Mouse (Mus musculus) left cerebral cortex, adult 2 months (tissue): ENCODE measurements at regions not wholly inside any gene's neighbourhood (a gene's known extent, or its start where the extent isn't known, plus 50 kb on each side); places are given as distances from the start of the nearest gene placed in this dataset.

Experiments
- DNase-seq, 2 experiments: peaks; one replicate each; pipeline ENCODE4 v3.0.0; 2021 to 2022; ENCODE audit warnings: low spot score in 2 of 2, mixed read lengths in 1 of 2; ENCODE audit errors: extremely low spot score in 1 of 2
- H3K27ac ChIP-seq: fragments of 200-600 bp; 2 replicates; pipeline ENCODE4 v1.8.1; 2022
- H3K4me3 ChIP-seq: fragments of 200-600 bp; 2 replicates; pipeline ENCODE4 v1.8.1; 2022
- CTCF ChIP-seq: fragments of 200-600 bp; IDR thresholded peaks from 2 replicates; pipeline ENCODE4 v1.8.1; 2022; ENCODE audit warnings: antibody characterized with exemption, mild to moderate bottlenecking, moderate library complexity
- intact Hi-C: fragments of 180-260 bp; cut with DNase I; formaldehyde crosslinking; loops from one replicate; pipeline ENCODE4 v1.15.1; 2025

DNA sequence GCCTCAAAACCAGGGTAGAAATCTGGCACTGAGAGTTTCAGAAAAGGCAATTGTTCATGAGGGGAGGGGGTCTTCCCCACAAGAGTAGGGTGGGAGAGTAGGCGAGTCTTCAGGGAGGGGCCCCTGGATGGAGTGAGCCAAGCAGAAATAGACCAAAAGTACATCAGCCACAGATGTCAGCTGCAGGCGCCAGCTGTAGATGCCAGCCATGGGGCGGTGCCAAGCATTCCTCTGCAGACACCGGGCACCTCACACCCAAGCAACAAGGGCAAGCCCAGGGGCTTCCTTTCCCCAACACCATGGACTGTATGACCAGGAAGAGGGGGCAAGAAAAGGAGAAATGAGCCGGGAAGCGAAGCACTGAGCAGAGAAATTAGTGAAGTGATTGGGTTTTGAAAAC, 613.9 kb upstream of the 2610301B20Rik start:
- no peak for TF ChIP-seq CTCF
- intact Hi-C loops, result no loop called here
- H3K27ac ChIP-seq, result no peak overlapping the region
- no peak overlapping the region for H3K4me3 ChIP-seq
- DNase-seq, result no peak

DNA sequence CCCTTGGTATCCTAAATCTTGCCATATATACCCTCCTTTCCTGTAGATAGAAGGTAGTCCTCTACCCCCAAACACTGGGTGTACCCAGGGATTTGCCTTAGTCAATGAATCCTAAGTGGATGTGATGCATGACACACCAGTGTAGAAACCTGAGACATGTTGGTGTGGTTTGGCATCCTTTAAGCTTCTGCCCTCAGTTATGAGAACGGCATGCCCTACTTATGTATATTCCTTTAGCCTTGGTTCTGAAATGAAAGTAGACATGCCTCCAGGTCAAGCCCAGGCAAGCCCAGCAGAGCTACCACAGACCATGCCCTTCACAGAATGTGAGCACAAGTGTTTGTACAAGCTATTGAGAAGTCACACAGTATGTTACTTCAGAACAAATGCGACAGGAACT, 608.4 kb upstream of the 2610301B20Rik start:
- H3K4me3 ChIP-seq, result no peak overlapping the region
- no peak for DNase-seq
- H3K27ac ChIP-seq, result no peak overlapping the region
- intact Hi-C loops, result no loop called here
- no peak for TF ChIP-seq CTCF

GRCm38 (mm10) chr4:10285562-10285961, 588.7 kb upstream of the 2610301B20Rik start:
- TF ChIP-seq CTCF, result no peak
- Histone ChIP-seq H3K4me3 (no peak overlapping the region), H3K27ac (no peak overlapping the region)
- intact Hi-C loops, result no loop called here
- no peak for DNase-seq

DNA sequence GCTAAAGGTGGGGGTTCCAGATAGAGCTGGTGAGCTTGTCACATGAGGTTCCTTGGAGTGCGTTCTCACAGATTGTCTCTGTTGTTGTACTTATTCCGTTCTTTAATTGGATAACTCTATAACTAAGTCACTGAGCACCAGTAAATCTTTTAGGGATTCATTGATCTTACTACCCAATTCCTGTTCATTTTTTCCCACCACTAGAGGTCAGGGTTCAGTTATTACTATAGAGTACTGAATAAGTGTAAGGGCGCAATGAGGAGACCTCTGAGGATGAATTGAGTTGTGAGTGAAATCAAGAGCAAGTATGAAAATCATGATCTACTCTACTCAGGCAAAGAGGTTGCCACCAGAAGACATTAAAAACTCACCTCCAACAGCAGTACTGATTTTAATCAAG, 584.0 kb upstream of the 2610301B20Rik start:
- no peak overlapping the region for H3K4me3 ChIP-seq
- no peak for DNase-seq
- H3K27ac ChIP-seq, result no peak overlapping the region
- intact Hi-C loops, result loop anchor here (2.0 kb wide), 2 partner anchors 130 to 544 kb away; no protein-coding TSS in a partner anchor
- TF ChIP-seq CTCF, result peak; percentile 50

DNA sequence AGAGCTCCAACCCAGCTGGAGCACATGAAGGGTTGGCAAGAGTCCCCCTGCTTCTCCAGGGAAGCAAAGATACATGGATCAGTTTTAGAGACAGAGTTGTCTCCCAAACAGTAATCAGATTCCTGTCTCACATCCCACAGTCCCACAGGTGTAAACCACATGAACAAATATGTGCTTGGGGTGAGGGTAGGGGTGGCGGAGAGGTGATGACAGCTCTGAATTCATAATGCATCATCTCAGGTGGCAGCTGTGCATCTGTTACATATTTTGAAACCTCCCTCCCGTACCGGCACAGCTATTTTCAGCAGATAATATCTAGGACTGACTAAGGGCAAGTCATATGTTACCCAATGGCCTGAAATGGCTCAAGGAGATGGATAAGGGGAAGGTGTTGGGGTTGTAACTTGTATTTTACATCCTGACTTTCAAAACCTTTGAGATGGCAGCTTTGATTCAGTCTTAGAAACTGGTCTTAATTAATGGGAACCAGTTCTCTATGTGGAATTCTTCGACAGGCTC, 579.2 kb upstream of the 2610301B20Rik start:
- Histone ChIP-seq H3K4me3 (no peak overlapping the region), H3K27ac (no peak overlapping the region)
- intact Hi-C loops, result no loop called here
- TF ChIP-seq CTCF, result no peak
- DNase-seq, result no peak

DNA sequence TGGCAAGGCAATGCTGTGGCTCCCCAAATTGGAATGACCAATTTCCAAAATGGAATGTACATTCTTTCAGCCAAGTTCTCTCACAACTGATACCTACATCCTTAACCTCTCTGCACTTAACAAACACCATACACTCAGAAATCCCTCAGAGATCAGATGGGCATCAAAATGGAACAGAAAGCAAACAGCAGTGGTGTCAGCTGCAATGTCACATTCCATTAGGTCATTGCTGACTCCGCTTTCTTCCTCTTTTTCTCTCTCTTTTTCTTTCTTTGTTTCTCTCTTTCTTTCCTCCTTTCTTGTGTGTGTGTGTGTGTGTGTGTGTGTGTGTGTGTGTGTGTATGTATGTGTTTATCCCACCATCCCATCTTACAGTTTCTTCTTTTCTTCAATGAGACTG, 578.1 kb upstream of the 2610301B20Rik start:
- Histone ChIP-seq H3K4me3 (no peak overlapping the region), H3K27ac (no peak overlapping the region)
- DNase-seq, result no peak
- intact Hi-C loops, result no loop called here
- no peak for TF ChIP-seq CTCF

DNA sequence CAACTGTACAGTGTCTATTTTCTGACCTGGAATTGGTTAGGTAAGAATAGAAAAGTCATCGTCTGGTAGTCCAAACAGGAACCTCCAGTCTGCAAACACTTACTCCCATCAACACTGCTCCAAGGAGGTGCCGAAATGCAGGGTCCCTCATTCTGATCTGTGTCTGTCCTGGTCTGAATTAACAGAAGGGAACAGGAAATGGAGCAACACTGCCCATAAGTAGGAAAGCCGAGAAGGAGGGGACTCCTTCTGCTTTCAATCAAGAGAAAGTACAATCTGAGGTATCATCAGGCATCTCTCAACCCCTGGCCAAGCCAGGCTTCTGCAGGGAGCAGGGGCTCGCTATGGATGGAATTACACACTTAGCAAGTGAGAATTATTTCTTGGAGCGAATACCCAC, 562.4 kb upstream of the 2610301B20Rik start:
- no peak overlapping the region for H3K27ac ChIP-seq
- H3K4me3 ChIP-seq, result no peak overlapping the region
- intact Hi-C loops, result no loop called here
- no peak for DNase-seq
- no peak for TF ChIP-seq CTCF

- H3K4me3 ChIP-seq, result no peak overlapping the region
- intact Hi-C loops, result no loop called here
- DNase-seq, result no peak
- H3K27ac ChIP-seq, result no peak overlapping the region
- no peak; the same call in 1 of the 2 replicates for TF ChIP-seq CTCF
Measured at GRCm38 (mm10) chr4:10315144-10315543, 559.2 kb upstream of the 2610301B20Rik start.

DNA sequence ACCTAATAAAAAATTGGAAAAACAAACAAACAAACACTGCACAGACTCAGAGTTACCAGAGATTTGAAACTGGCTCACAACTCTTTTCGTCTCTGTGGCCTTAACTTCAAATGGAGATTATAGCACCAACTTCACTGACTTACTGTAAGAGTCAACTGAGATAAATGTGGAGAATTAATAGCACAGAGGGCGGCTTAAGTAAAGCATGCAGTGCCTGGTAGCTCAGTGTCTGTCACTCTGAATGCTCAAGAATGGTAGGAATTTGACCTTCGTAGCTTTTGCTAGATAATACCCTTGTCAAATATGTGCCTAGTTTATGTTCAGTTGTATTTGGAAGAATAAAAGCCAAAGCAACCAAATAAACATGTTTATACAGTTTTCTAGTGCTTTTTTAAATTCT, 558.4 kb upstream of the 2610301B20Rik start:
- Histone ChIP-seq H3K27ac (no peak overlapping the region), H3K4me3 (no peak overlapping the region)
- intact Hi-C loops, result no loop called here
- no peak for TF ChIP-seq CTCF
- DNase-seq, result no peak

- Histone ChIP-seq H3K27ac (no peak overlapping the region), H3K4me3 (no peak overlapping the region)
- TF ChIP-seq CTCF, result no peak
- DNase-seq, result no peak
- intact Hi-C loops, result no loop called here
Measured at GRCm38 (mm10) chr4:10344147-10344546, 530.2 kb upstream of the 2610301B20Rik start.

GRCm38 (mm10) chr4:10351876-10352627, 522.2 kb upstream of the 2610301B20Rik start:
- intact Hi-C loops, result no loop called here
- Histone ChIP-seq H3K27ac (no peak overlapping the region), H3K4me3 (no peak overlapping the region)
- DNase-seq, result peak; percentile 12 to 31
- no peak for TF ChIP-seq CTCF

GRCm38 (mm10) chr4:10357572-10357971, 516.7 kb upstream of the 2610301B20Rik start:
- DNase-seq, result peak; percentile 11 to 21
- intact Hi-C loops, result no loop called here
- no peak overlapping the region for H3K27ac ChIP-seq
- TF ChIP-seq CTCF, result no peak
- H3K4me3 ChIP-seq, result no peak overlapping the region

GRCm38 (mm10) chr4:10389790-10390189, 484.5 kb upstream of the 2610301B20Rik start:
- H3K4me3 ChIP-seq, result no peak overlapping the region
- no peak for DNase-seq
- no peak for TF ChIP-seq CTCF
- intact Hi-C loops, result no loop called here
- H3K27ac ChIP-seq, result no peak overlapping the region
